Mouse (Mus musculus) T-helper 17 cell (primary cell): ENCODE measurements around the gene Ndufab1.
"Not testable (repeated sequence)": the region's sequence is repeated elsewhere in the genome, so short reads cannot be mapped to it uniquely, and the experiment has no call there.

Experiments used
- in situ Hi-C, 2 experiments: fragments of 300-600 bp; cut with MboI, MseI; formaldehyde crosslinking; loops; 1 replicate in 1 of 2; 2 replicates in 1 of 2; pipeline ENCODE4 v1.15.1; 2025; ENCODE audit warnings: high pct_unique_total_duplicates in 2 of 2

Gene Ndufab1

GRCm38 (mm10) chr7:122101747-122102244, at the start of gene Ndufab1:
Gene Ndufab1, minus strand, starts transcription at chr7:122101886.
- in situ Hi-C loops: no loop called here

DNA sequence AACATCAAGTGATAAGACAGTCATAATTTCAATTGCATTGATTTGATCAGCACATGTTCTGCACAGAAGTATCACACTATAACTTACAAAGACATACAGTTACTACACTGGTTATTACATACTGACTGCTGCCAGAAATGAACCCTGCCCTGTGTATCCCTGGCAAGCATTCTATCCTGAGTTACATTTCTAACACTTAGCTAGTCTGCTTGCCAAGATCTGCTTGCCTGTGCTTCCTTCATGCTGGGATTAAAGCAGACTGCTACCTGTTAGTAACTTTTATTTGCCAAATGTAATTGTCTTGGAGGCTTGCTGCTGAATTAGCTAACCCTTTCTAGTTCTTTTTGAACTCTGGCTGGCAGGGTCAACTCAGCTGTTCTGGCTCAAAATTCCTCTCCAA, 39.3 kb upstream of the Ndufab1 start:
- in situ Hi-C loops: loop anchor here in 1 of 2 experiments (10.0 kb wide), 1 partner anchor 1926 kb away; no protein-coding TSS in a partner anchor

- in situ Hi-C loops: no loop called here
Measured at GRCm38 (mm10) chr7:122138190-122138589, 36.5 kb upstream of the Ndufab1 start.

DNA sequence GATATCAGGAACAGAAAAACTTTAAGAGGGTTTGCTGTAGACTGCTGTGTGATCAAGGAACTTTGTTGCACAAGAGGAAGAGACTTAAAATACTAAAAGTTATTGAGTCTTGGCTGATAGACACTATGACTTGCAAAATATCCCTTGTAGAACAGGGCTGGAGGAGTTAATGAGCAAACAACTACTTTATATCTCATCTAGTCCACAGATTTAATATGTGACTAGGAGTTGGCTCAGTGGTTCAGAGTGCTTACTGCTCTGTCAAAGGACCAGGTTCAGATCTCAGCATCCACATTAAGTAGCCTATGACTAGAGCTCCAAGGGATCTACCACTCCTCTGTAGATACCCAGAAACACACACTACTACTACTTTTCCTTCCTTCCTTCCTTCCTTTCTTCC, 35.4 kb upstream of the Ndufab1 start:
- in situ Hi-C loops: no loop called here

- in situ Hi-C loops: no loop called here
Measured at GRCm38 (mm10) chr7:122135070-122135469, 33.4 kb upstream of the Ndufab1 start.

DNA sequence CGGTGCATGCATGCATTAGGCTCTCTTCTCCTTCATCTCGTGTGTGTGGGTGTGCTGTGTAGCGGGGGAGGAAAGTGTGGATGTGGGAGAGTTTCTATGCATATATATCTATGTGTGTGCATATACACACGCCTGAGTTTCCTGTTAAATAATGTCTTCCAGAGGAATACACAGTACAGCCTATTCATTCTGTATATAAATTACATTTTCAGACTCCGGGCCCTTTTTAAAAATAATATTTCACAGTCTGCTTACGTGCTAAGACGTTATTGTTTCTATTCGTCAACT, 31.6 kb upstream of the Ndufab1 start:
- in situ Hi-C loops: no loop called here

- in situ Hi-C loops: no loop called here
Measured at GRCm38 (mm10) chr7:122132497-122133337, 31.0 kb upstream of the Ndufab1 start, which contains the start of the genes Palb2 and Dctn5. Gene Palb2, minus strand, starts transcription at chr7:122132985. Gene Dctn5, plus strand, starts transcription at chr7:122133041.

DNA sequence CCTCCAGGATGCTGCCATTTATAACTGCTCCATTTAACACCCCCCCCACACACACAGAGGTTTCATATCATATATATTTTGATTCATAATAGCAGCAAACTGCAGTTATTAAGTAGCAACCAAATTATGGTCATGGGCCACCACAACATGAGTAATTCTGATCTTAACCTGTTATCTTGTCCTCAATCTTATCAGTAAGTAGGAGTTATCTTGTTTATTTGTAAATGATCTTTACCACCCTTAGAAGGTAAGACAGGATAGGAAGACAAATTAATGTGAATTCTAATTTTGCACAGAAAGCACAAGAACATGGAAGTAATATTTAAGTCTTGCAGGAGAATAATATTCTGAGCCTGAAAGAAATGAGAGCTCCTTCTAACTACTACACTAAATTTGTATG, 30.1 kb upstream of the Ndufab1 start:
- in situ Hi-C loops: no loop called here

DNA sequence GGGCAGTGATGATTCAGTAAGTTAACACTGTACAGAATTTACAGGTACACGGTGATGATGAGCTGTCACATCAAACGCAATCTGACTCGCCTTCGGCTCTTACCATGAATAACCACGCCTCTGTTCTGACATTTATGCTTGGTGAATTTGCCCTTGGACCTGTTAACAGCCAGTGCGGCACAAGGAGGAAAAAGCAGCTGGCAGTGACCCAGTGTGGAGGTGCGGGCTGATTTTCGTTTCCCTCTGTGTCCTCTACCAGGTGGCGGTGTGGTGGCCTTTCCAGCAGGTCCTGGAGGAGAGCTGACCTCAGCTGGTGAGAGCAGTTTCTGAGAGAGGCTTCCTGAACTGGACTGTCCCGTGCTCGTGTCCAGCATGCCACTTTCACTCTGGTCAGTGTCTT, 25.3 kb upstream of the Ndufab1 start:
- in situ Hi-C loops: no loop called here

GRCm38 (mm10) chr7:122125636-122126035, 23.9 kb upstream of the Ndufab1 start:
- in situ Hi-C loops: no loop called here

GRCm38 (mm10) chr7:122123518-122123917, 21.8 kb upstream of the Ndufab1 start:
- in situ Hi-C loops: no loop called here

DNA sequence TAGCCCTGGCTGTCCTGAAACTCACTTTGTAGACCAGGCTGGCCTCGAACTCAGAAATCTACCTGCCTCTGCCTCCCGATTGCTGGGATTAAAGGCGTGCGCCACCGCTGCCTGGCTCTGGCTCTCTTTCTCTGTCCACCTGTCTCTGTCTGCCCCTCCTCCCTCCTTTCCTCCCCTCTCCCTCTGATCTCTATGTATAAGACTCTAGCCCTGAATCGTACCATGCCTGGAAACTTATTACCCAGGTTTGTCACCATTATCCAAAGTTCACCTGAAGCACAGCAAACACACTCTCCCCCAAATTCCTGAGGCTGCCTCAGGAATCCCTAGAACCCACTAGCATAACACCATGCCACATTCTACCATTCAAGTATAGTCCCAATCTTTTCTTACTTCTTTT, 6.5 kb upstream of the Ndufab1 start:
- in situ Hi-C loops: no loop called here

- in situ Hi-C loops: not testable (repeated sequence)
Measured at GRCm38 (mm10) chr7:122101014-122101746, 506 bp downstream of the Ndufab1 start.

GRCm38 (mm10) chr7:122099222-122099621, 2.5 kb downstream of the Ndufab1 start:
- in situ Hi-C loops: loop anchor here (5.0 to 25.0 kb wide), 3 partner anchors 63 to 1412 kb away; partner anchors contain the start of gene Mosmo (in 1 of the 2)

- in situ Hi-C loops: loop anchor here (5.0 to 25.0 kb wide), 3 partner anchors 64 to 1411 kb away; partner anchors contain the start of gene Mosmo (in 1 of the 2)
Measured at GRCm38 (mm10) chr7:122098009-122098408, 3.7 kb downstream of the Ndufab1 start.

- in situ Hi-C loops: loop anchor here (5.0 to 25.0 kb wide), 3 partner anchors 68 to 1407 kb away; partner anchors contain the start of gene Mosmo (in 1 of the 2)
Measured at GRCm38 (mm10) chr7:122094564-122095330, 6.9 kb downstream of the Ndufab1 start.

DNA sequence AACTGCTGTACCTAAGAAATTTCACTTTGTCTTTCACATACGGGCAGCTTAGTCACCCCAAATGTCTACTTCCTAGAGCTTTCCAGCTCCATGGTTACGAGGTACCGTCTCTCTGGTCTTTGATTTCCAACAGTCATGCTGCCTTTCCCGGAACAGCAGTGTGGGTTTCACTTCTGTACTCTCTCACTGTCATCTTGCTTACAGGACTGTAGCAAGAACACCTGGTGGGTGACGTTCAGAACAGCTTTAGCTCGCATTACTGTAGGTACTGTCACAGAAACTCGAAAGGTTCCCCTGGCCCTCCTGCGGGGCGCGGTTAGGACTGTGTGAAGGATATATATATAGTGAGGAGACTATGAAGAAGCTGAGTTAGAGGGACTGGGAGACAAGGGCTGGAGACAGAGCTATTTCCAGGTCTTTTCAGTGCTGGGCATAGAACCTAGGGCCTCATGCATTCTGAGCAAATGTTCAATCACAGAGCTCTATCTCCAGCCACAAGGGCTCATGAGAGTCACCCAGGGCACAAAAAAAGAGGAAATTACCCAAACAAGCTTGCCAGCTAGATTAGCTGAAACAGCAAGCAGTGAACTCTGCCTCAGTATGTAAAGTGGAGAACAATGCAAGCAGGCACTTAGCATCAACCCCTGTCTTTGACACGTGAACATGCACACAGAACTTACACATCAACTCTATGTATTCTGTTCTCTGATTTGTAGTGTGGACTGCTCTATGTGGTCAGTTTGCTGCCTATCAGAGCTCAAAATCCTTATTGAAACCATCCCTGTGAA, 14.3 kb downstream of the Ndufab1 start:
- in situ Hi-C loops: loop anchor here (25.0 kb wide), 2 partner anchors 900 to 1400 kb away; partner anchors contain the start of gene Mosmo (in 1 of the 2)

DNA sequence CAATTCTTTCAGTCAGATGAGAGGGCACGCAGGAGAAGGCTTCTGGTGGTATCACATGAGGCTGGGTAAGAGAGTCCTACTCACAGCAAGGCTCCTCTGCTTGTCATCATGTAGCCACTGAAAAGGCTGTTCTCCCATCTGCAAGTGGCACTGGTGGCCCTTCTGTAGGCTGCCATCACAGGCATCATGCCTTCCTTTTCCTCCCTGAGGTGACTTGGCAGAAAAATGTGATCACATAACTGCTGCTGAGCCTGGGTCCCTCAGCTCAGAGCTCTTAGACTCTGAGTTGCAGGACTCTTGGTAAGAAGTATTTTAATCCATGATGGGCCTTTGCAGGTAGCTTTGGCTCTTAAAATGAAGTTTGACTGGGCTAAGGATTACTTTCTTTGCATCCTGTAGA, 20.6 kb downstream of the Ndufab1 start:
- in situ Hi-C loops: loop anchor here (25.0 kb wide), 2 partner anchors 906 to 1394 kb away; partner anchors contain the start of gene Mosmo (in 1 of the 2)

GRCm38 (mm10) chr7:122079798-122080554, 21.7 kb downstream of the Ndufab1 start:
- in situ Hi-C loops: loop anchor here (25.0 kb wide), 2 partner anchors 907 to 1393 kb away; partner anchors contain the start of gene Mosmo (in 1 of the 2)

DNA sequence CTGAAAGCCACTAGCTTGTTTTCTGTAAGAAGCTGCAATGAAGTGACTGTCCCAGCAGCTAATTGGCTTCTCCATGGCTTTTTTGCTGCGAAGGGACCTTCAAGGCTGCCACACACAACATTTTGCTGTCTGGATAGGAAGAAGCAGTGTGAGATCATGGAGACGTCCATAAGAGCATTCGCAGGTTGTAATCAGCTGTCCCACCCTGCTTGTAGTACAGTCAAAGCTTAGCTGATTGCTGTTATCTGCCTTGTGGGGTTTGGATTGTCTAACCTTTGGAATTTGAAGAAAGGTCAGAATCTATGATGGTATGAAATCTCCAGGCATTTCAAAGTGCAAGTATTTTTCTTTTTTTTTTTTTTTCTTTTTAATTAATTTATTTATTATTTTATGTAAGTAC, 27.3 kb downstream of the Ndufab1 start:
- in situ Hi-C loops: no loop called here
